Mouse (Mus musculus) ovary, postnatal 14 days (tissue): Measurements from ENCODE around the gene Hnf1b.
A peak's percentile ranks its signal among the peaks of the same experiment; 100 is the strongest.

ENCODE experiments used
- DNase-seq: peaks from one replicate; pipeline ENCODE4 v3.0.0; 2022; ENCODE audit warnings: low spot score

Gene Hnf1b

GRCm38 (mm10) chr11:83896430-83897410 lies 46.9 kb downstream of the Hnf1b start:
- no peak for DNase-seq

- no peak for DNase-seq
Measured at GRCm38 (mm10) chr11:83897569-83897968, 47.7 kb downstream of the Hnf1b start.

GRCm38 (mm10) chr11:83902812-83903211 lies 52.9 kb downstream of the Hnf1b start:
- no peak for DNase-seq

- no peak for DNase-seq
Measured at GRCm38 (mm10) chr11:83905756-83906155, 55.9 kb downstream of the Hnf1b start.

GRCm38 (mm10) chr11:83908376-83908775 lies 58.5 kb downstream of the Hnf1b start:
- DNase-seq = no peak

- no peak for DNase-seq
Measured at GRCm38 (mm10) chr11:83913824-83914311, 64.0 kb downstream of the Hnf1b start.

GRCm38 (mm10) chr11:83914501-83914900 lies 64.6 kb downstream of the Hnf1b start:
- no peak for DNase-seq

- no peak for DNase-seq
Measured at GRCm38 (mm10) chr11:83922600-83922999, 72.7 kb downstream of the Hnf1b start.

- no peak for DNase-seq
Measured at GRCm38 (mm10) chr11:83927097-83927496, 77.2 kb downstream of the Hnf1b start.

- no peak for DNase-seq
Measured at GRCm38 (mm10) chr11:83932506-83933106, 82.7 kb downstream of the Hnf1b start.

GRCm38 (mm10) chr11:83933376-83933775 lies 83.5 kb downstream of the Hnf1b start:
- DNase-seq = no peak

- DNase-seq = peak; percentile 62
Measured at GRCm38 (mm10) chr11:83935986-83936665, 86.3 kb downstream of the Hnf1b start.

GRCm38 (mm10) chr11:83938556-83938955 lies 88.7 kb downstream of the Hnf1b start:
- DNase-seq = no peak

- DNase-seq = peak; percentile 79
Measured at GRCm38 (mm10) chr11:83941950-83942840, 92.3 kb downstream of the Hnf1b start, which contains the start of gene Ddx52. TSS of gene Ddx52 (plus strand) at chr11:83942062.
